Mouse (Mus musculus): ENCODE data around the gene Macf1.
"Not testable (repeated sequence)": the region's sequence is repeated elsewhere in the genome, so short reads cannot be mapped to it uniquely, and the experiment has no call there.

The Macf1 gene

GRCm38 (mm10) chr4:123353271-123353877 is 330.8 kb downstream of the Macf1 start:
- no peak for DNase-seq (ENCODE audit: low spot score)

- no peak for DNase-seq (ENCODE audit: low spot score)
These were observed 340.7 kb downstream of the Macf1 start for GRCm38 (mm10) chr4:123343471-123343789.

GRCm38 (mm10) chr4:123342642-123343470 is 341.3 kb downstream of the Macf1 start, which contains the start of gene Bmp8a:
Bmp8a (minus strand) TSS chr4:123343252.
- peak; percentile 11 for DNase-seq (ENCODE audit: low spot score)

GRCm38 (mm10) chr4:123342091-123342641 is 342.0 kb downstream of the Macf1 start:
- DNase-seq (ENCODE audit: low spot score) = no peak

- no peak for DNase-seq (ENCODE audit: low spot score)
These were observed 343.9 kb downstream of the Macf1 start for GRCm38 (mm10) chr4:123340232-123340631.

GRCm38 (mm10) chr4:123337693-123338092 is 346.5 kb downstream of the Macf1 start:
- DNase-seq (ENCODE audit: low spot score) = no peak

GRCm38 (mm10) chr4:123335796-123336585 is 348.2 kb downstream of the Macf1 start:
- DNase-seq (ENCODE audit: low spot score) = no peak

- DNase-seq (ENCODE audit: low spot score) = not testable (repeated sequence)
These were observed 348.9 kb downstream of the Macf1 start for GRCm38 (mm10) chr4:123335244-123335643.

- DNase-seq (ENCODE audit: low spot score) = no peak
These were observed 350.0 kb downstream of the Macf1 start for GRCm38 (mm10) chr4:123334177-123334576.

GRCm38 (mm10) chr4:123333151-123333550 is 351.0 kb downstream of the Macf1 start:
- DNase-seq (ENCODE audit: low spot score) = no peak

GRCm38 (mm10) chr4:123331961-123332360 is 352.2 kb downstream of the Macf1 start:
- not testable (repeated sequence) for DNase-seq (ENCODE audit: low spot score)

- no peak for DNase-seq (ENCODE audit: low spot score)
These were observed 352.8 kb downstream of the Macf1 start for GRCm38 (mm10) chr4:123331326-123331725.

- DNase-seq (ENCODE audit: low spot score) = no peak
These were observed 355.2 kb downstream of the Macf1 start for GRCm38 (mm10) chr4:123328946-123329345.

GRCm38 (mm10) chr4:123327630-123328029 is 356.5 kb downstream of the Macf1 start:
- no peak for DNase-seq (ENCODE audit: low spot score)

GRCm38 (mm10) chr4:123326087-123326486 is 358.1 kb downstream of the Macf1 start:
- DNase-seq (ENCODE audit: low spot score) = no peak

GRCm38 (mm10) chr4:123323534-123323933 is 360.6 kb downstream of the Macf1 start, which contains the start of gene Oxct2a:
Oxct2a (minus strand) TSS chr4:123323634.
- no peak for DNase-seq (ENCODE audit: low spot score)

GRCm38 (mm10) chr4:123322910-123323309 is 361.2 kb downstream of the Macf1 start:
- DNase-seq (ENCODE audit: low spot score) = not testable (repeated sequence)

GRCm38 (mm10) chr4:123314497-123314896 is 369.7 kb downstream of the Macf1 start:
- DNase-seq (ENCODE audit: low spot score) = no peak

- DNase-seq (ENCODE audit: low spot score) = no peak
These were observed 371.1 kb downstream of the Macf1 start for GRCm38 (mm10) chr4:123313010-123313409.

GRCm38 (mm10) chr4:123311845-123312244 is 372.3 kb downstream of the Macf1 start:
- DNase-seq (ENCODE audit: low spot score) = no peak

GRCm38 (mm10) chr4:123308292-123308691 is 375.9 kb downstream of the Macf1 start:
- DNase-seq (ENCODE audit: low spot score) = no peak

- no peak for DNase-seq (ENCODE audit: low spot score)
These were observed 377.2 kb downstream of the Macf1 start for GRCm38 (mm10) chr4:123306999-123307398.
